Mouse (Mus musculus): ENCODE measurements at regions not wholly inside any gene's neighbourhood (a gene's known extent, or its start where the extent isn't known, plus 50 kb on each side); places are given as distances from the start of the nearest gene placed in this dataset.
A peak's percentile ranks its signal among the peaks of the same experiment; 100 is the strongest.

GRCm38 (mm10) chr2:128304063-128304712 lies 178.3 kb downstream of the Bcl2l11 start:
- no peak overlapping the region for H3K4me3 ChIP-seq (ENCODE audit: control insufficient read depth, insufficient read depth, low read length)
- H3K36me3 ChIP-seq (ENCODE audit: control insufficient read depth, insufficient read depth, low read length): no peaks in the 10 kb centered on the region
- no peak for TF ChIP-seq CTCF (IDR thresholded peaks at IDR 0.05; ENCODE audit: borderline replicate concordance, control insufficient read depth, extremely low read depth, insufficient read depth, low read length, poor library complexity)
- no peak for TF ChIP-seq POLR2A (IDR thresholded peaks at IDR 0.05; ENCODE audit: control insufficient read depth, extremely low read depth, insufficient read depth, low read length, poor library complexity)
- no peak for DNase-seq
- no peaks in the 10 kb centered on the region for H3K27me3 ChIP-seq (ENCODE audit: control insufficient read depth, insufficient read depth, low read length)
- H3K27ac ChIP-seq (ENCODE audit: control insufficient read depth, insufficient read depth, low read length): no peak overlapping the region
- 90% methylated on average over 12 of the region's 12 CpGs for WGBS
- H3K4me1 ChIP-seq (replicated peaks; ENCODE audit: control insufficient read depth, insufficient read depth, low read length): peaks cover 13% of the 10 kb centered on the region; the same call in 1 of the 2 replicates

- Histone ChIP-seq H3K27me3 (ENCODE audit: control insufficient read depth, insufficient read depth, low read length) (no peaks in the 10 kb centered on the region), H3K27ac (ENCODE audit: control insufficient read depth, insufficient read depth, low read length) (no peak overlapping the region), H3K4me1 (replicated peaks; ENCODE audit: control insufficient read depth, insufficient read depth, low read length) (peaks cover 13% of the 10 kb centered on the region; the same call in 1 of the 2 replicates), H3K4me3 (ENCODE audit: control insufficient read depth, insufficient read depth, low read length) (no peak overlapping the region), H3K36me3 (ENCODE audit: control insufficient read depth, insufficient read depth, low read length) (no peaks in the 10 kb centered on the region)
- TF ChIP-seq CTCF (IDR thresholded peaks at IDR 0.05; ENCODE audit: borderline replicate concordance, control insufficient read depth, extremely low read depth, insufficient read depth, low read length, poor library complexity) (no peak), POLR2A (IDR thresholded peaks at IDR 0.05; ENCODE audit: control insufficient read depth, extremely low read depth, insufficient read depth, low read length, poor library complexity) (no peak)
- 10% methylated on average over 6 of the region's 6 CpGs for WGBS
- DNase-seq: no peak
Measured at GRCm38 (mm10) chr2:128306693-128307092, 180.9 kb downstream of the Bcl2l11 start.

GRCm38 (mm10) chr2:128309541-128310030 lies 183.7 kb downstream of the Bcl2l11 start:
- Histone ChIP-seq H3K27me3 (ENCODE audit: control insufficient read depth, insufficient read depth, low read length) (no peaks in the 10 kb centered on the region), H3K4me3 (ENCODE audit: control insufficient read depth, insufficient read depth, low read length) (no peak overlapping the region), H3K4me1 (replicated peaks; ENCODE audit: control insufficient read depth, insufficient read depth, low read length) (peaks cover 17% of the 10 kb centered on the region; the same call in 1 of the 2 replicates), H3K36me3 (ENCODE audit: control insufficient read depth, insufficient read depth, low read length) (no peaks in the 10 kb centered on the region), H3K27ac (ENCODE audit: control insufficient read depth, insufficient read depth, low read length) (no peak overlapping the region)
- WGBS: 87% methylated on average over 10 of the region's 10 CpGs
- DNase-seq: no peak
- no peak for TF ChIP-seq POLR2A (IDR thresholded peaks at IDR 0.05; ENCODE audit: control insufficient read depth, extremely low read depth, insufficient read depth, low read length, poor library complexity)

- Histone ChIP-seq H3K27me3 (ENCODE audit: control insufficient read depth, insufficient read depth, low read length) (no peaks in the 10 kb centered on the region), H3K4me1 (replicated peaks; ENCODE audit: control insufficient read depth, insufficient read depth, low read length) (peaks cover 17% of the 10 kb centered on the region; the same call in 1 of the 2 replicates), H3K4me3 (ENCODE audit: control insufficient read depth, insufficient read depth, low read length) (no peak overlapping the region), H3K27ac (ENCODE audit: control insufficient read depth, insufficient read depth, low read length) (no peak overlapping the region), H3K36me3 (ENCODE audit: control insufficient read depth, insufficient read depth, low read length) (no peaks in the 10 kb centered on the region)
- DNase-seq: no peak
- TF ChIP-seq CTCF (IDR thresholded peaks at IDR 0.05; ENCODE audit: borderline replicate concordance, control insufficient read depth, extremely low read depth, insufficient read depth, low read length, poor library complexity) (no peak), POLR2A (IDR thresholded peaks at IDR 0.05; ENCODE audit: control insufficient read depth, extremely low read depth, insufficient read depth, low read length, poor library complexity) (no peak)
- WGBS: 87% methylated on average over 5 of the region's 5 CpGs
Measured at GRCm38 (mm10) chr2:128310081-128310480, 184.2 kb downstream of the Bcl2l11 start.

- peak; percentile 43 for DNase-seq
- WGBS: 11% methylated on average over 14 of the region's 14 CpGs
- Histone ChIP-seq H3K36me3 (ENCODE audit: control insufficient read depth, insufficient read depth, low read length) (no peaks in the 10 kb centered on the region), H3K27ac (ENCODE audit: control insufficient read depth, insufficient read depth, low read length) (no peak overlapping the region), H3K4me1 (replicated peaks; ENCODE audit: control insufficient read depth, insufficient read depth, low read length) (peaks cover 9% of the 10 kb centered on the region; the same call in 1 of the 2 replicates), H3K4me3 (ENCODE audit: control insufficient read depth, insufficient read depth, low read length) (peak overlapping the region; percentile 3; the same call in 1 of the 2 replicates), H3K27me3 (ENCODE audit: control insufficient read depth, insufficient read depth, low read length) (no peaks in the 10 kb centered on the region)
- TF ChIP-seq CTCF (IDR thresholded peaks at IDR 0.05; ENCODE audit: borderline replicate concordance, control insufficient read depth, extremely low read depth, insufficient read depth, low read length, poor library complexity) (no peak), POLR2A (IDR thresholded peaks at IDR 0.05; ENCODE audit: control insufficient read depth, extremely low read depth, insufficient read depth, low read length, poor library complexity) (no peak)
Measured at GRCm38 (mm10) chr2:128312084-128312594, 186.3 kb downstream of the Bcl2l11 start.

- no peak for DNase-seq
- Histone ChIP-seq H3K4me1 (replicated peaks; ENCODE audit: control insufficient read depth, insufficient read depth, low read length) (peaks cover 9% of the 10 kb centered on the region; the same call in 1 of the 2 replicates), H3K4me3 (ENCODE audit: control insufficient read depth, insufficient read depth, low read length) (no peak overlapping the region; the same call in 1 of the 2 replicates), H3K36me3 (ENCODE audit: control insufficient read depth, insufficient read depth, low read length) (no peaks in the 10 kb centered on the region), H3K27me3 (ENCODE audit: control insufficient read depth, insufficient read depth, low read length) (no peaks in the 10 kb centered on the region), H3K27ac (ENCODE audit: control insufficient read depth, insufficient read depth, low read length) (no peak overlapping the region)
- TF ChIP-seq POLR2A (IDR thresholded peaks at IDR 0.05; ENCODE audit: control insufficient read depth, extremely low read depth, insufficient read depth, low read length, poor library complexity): no peak
- 83% methylated on average over 12 of the region's 12 CpGs for WGBS
Measured at GRCm38 (mm10) chr2:128312659-128313581, 187.1 kb downstream of the Bcl2l11 start.
